Comparison of ENCODE assay signal across 9 mouse cellular contexts in the genomic region with DNA sequence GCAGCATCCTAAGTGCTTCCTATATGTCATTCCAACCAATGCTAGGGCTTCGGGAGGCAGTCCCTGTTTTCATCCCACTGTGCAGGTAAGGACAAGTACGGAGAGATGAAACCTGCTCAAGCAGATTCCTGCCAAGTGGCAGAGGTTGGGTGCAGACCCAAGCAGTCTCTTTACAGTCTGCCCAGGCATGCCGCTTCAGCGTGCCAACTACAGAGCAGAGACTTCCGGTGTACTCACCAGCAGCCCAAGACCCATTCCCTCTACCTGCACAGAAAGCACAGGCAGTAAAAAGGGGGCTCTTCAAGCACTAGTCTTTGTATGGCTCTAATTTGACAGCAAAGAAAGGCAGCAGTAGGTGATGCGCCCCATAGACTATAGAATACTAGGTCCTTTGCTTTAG. TPM values are rescaled to one million over a fixed set of nuclear protein-coding genes. Genes with fewer than 3 reads are reported as not detected.
DNase-seq lines count a peak whose midpoint lies in the region; ATAC-seq lines count a peak whose summit lies in the region.
"Had no signal": no experiment of that assay in that cellular context is flagged by ENCODE, and none has a peak within 500 bp of the region (broad histone marks: within the 10 kb centered on the region; RNA-seq: fewer than 3 reads in every experiment).

No protein-coding gene starts in this region.

- no peaks in the 10 kb centered on the region for H3K9me3 ChIP-seq in kidney, embryonic 15.5 days (replicated peaks)
- no peaks in the 10 kb centered on the region for H3K9me3 ChIP-seq in embryonic facial prominence, embryonic 14.5 days (ENCODE audit: control insufficient read depth, low read length)
- H3K9me3 ChIP-seq in intestine, embryonic 14.5 days (ENCODE audit: control insufficient read depth, low read length) = no peaks in the 10 kb centered on the region
- H3K9me3 ChIP-seq in neural tube, embryonic 11.5 days (ENCODE audit: control insufficient read depth, low read length) = no peaks in the 10 kb centered on the region
- no peaks in the 10 kb centered on the region for H3K9me3 ChIP-seq in kidney, embryonic 14.5 days (ENCODE audit: control insufficient read depth, low read length)
- H3K9me3 ChIP-seq: G1E had no signal

- no peaks in the 10 kb centered on the region for H3K36me3 ChIP-seq in kidney, embryonic 15.5 days
- no peaks in the 10 kb centered on the region for H3K36me3 ChIP-seq in embryonic facial prominence, embryonic 14.5 days (ENCODE audit: control insufficient read depth, insufficient read depth, low read length)
- H3K36me3 ChIP-seq in intestine, embryonic 14.5 days (ENCODE audit: control insufficient read depth, insufficient read depth, low read length) = no peaks in the 10 kb centered on the region
- no peaks in the 10 kb centered on the region for H3K36me3 ChIP-seq in neural tube, embryonic 11.5 days (ENCODE audit: control insufficient read depth, insufficient read depth, low read length)
- H3K36me3 ChIP-seq in kidney, embryonic 14.5 days (ENCODE audit: control insufficient read depth, insufficient read depth, low read length) = no peaks in the 10 kb centered on the region
- H3K36me3 ChIP-seq: G1E had no signal

- H3K9ac ChIP-seq in kidney, embryonic 15.5 days = no peak overlapping the region
- no peak overlapping the region for H3K9ac ChIP-seq in embryonic facial prominence, embryonic 14.5 days (ENCODE audit: low read depth, low read length)
- H3K9ac ChIP-seq in intestine, embryonic 14.5 days (ENCODE audit: low read length) = no peak overlapping the region
- H3K9ac ChIP-seq in neural tube, embryonic 11.5 days (ENCODE audit: low read length) = peak overlapping the region; percentile 47
- H3K9ac ChIP-seq in kidney, embryonic 14.5 days (ENCODE audit: low read depth, low read length) = no peak overlapping the region; the same call in 1 of the 2 replicates

- no peak for ATAC-seq in kidney, embryonic 15.5 days (replicated peaks; ENCODE audit: low FRiP score)
- ATAC-seq in embryonic facial prominence, embryonic 14.5 days (ENCODE audit: low read depth) = peak; percentile 49
- ATAC-seq in intestine, embryonic 14.5 days (replicated peaks; ENCODE audit: low FRiP score, low TSS enrichment, low read depth) = no peak
- no peak; the same call in 1 of the 2 replicates for ATAC-seq in neural tube, embryonic 11.5 days (ENCODE audit: insufficient read depth, low FRiP score, low TSS enrichment)
- ATAC-seq in kidney, embryonic 14.5 days (ENCODE audit: low FRiP score, low TSS enrichment) = no peak

- 88% methylated on average over 6 of the region's 6 CpGs for WGBS in kidney, embryonic 15.5 days
- 62% methylated on average over 6 of the region's 6 CpGs for WGBS in embryonic facial prominence, embryonic 14.5 days
- WGBS in intestine, embryonic 14.5 days = 75% methylated on average over 6 of the region's 6 CpGs
- WGBS in neural tube, embryonic 11.5 days = 82% methylated on average over 6 of the region's 6 CpGs
- WGBS in kidney, embryonic 14.5 days = 93% methylated on average over 6 of the region's 6 CpGs

- H3K27ac ChIP-seq in kidney, embryonic 15.5 days = 0 out of 2 replicates have a peak overlapping the region, but pooled peaks have one; percentile 47
- H3K27ac ChIP-seq in embryonic facial prominence, embryonic 14.5 days (replicated peaks; ENCODE audit: low read depth, low read length) = peak overlapping the region; percentile 54; the same call in 1 of the 2 replicates
- peak overlapping the region; percentile 54 for H3K27ac ChIP-seq in intestine, embryonic 14.5 days (ENCODE audit: low read depth)
- H3K27ac ChIP-seq in neural tube, embryonic 11.5 days (ENCODE audit: low read depth, low read length) = peak overlapping the region; percentile 93
- no peak overlapping the region for H3K27ac ChIP-seq in kidney, embryonic 14.5 days (ENCODE audit: low read depth, low read length)

- H3K27me3 ChIP-seq in kidney, embryonic 15.5 days = no peaks in the 10 kb centered on the region
- no peaks in the 10 kb centered on the region for H3K27me3 ChIP-seq in embryonic facial prominence, embryonic 14.5 days (replicated peaks; ENCODE audit: control insufficient read depth, insufficient read depth, low read length)
- H3K27me3 ChIP-seq in intestine, embryonic 14.5 days (replicated peaks; ENCODE audit: control insufficient read depth, insufficient read depth, low read length) = no peaks in the 10 kb centered on the region
- no peaks in the 10 kb centered on the region for H3K27me3 ChIP-seq in neural tube, embryonic 11.5 days (ENCODE audit: control insufficient read depth, insufficient read depth, low read length)
- no peaks in the 10 kb centered on the region; the same call in 1 of the 2 replicates for H3K27me3 ChIP-seq in kidney, embryonic 14.5 days (ENCODE audit: control insufficient read depth, insufficient read depth, low read length)

- no peak for DNase-seq in kidney, adult 18-20 months
- DNase-seq in embryonic facial prominence, embryonic 14.5 days (ENCODE audit: low spot score) = peak; percentile 63
- DNase-seq in intestine, embryonic 14.5 days (ENCODE audit: low spot score) = no peak
- DNase-seq in neural tube, embryonic 11.5 days (ENCODE audit: low spot score) = no peak
- no peak for DNase-seq in layer of hippocampus, postnatal 10 days (ENCODE audit: low spot score in 2 of 2)
- DNase-seq in right cerebral cortex, postnatal 36 days (ENCODE audit: low spot score in 2 of 2) = no peak

- H3K4me3 ChIP-seq in kidney, embryonic 15.5 days (replicated peaks) = no peak overlapping the region
- H3K4me3 ChIP-seq in embryonic facial prominence, embryonic 14.5 days (ENCODE audit: low read depth, low read length) = no peak overlapping the region
- H3K4me3 ChIP-seq in intestine, embryonic 14.5 days (ENCODE audit: low read depth, low read length) = no peak overlapping the region
- 0 out of 2 replicates have a peak overlapping the region, but pooled peaks have one; percentile 12 for H3K4me3 ChIP-seq in neural tube, embryonic 11.5 days (ENCODE audit: low read depth, low read length)
- no peak overlapping the region for H3K4me3 ChIP-seq in kidney, embryonic 14.5 days (ENCODE audit: low read length)

- H3K4me2 ChIP-seq in kidney, embryonic 15.5 days = peak overlapping the region; percentile 47
- peak overlapping the region; percentile 45 for H3K4me2 ChIP-seq in embryonic facial prominence, embryonic 14.5 days (ENCODE audit: low read depth, low read length)
- H3K4me2 ChIP-seq in intestine, embryonic 14.5 days (ENCODE audit: low read length) = peak overlapping the region; percentile 31
- peak overlapping the region; percentile 34 for H3K4me2 ChIP-seq in neural tube, embryonic 11.5 days (ENCODE audit: low read depth)
- H3K4me2 ChIP-seq in kidney, embryonic 14.5 days (replicated peaks; ENCODE audit: low read depth, low read length) = no peak overlapping the region

- H3K4me1 ChIP-seq in kidney, embryonic 15.5 days = peaks cover 10% of the 10 kb centered on the region
- no peaks in the 10 kb centered on the region for H3K4me1 ChIP-seq in embryonic facial prominence, embryonic 14.5 days (ENCODE audit: control insufficient read depth, insufficient read depth, low read length)
- H3K4me1 ChIP-seq in intestine, embryonic 14.5 days (replicated peaks; ENCODE audit: control insufficient read depth, insufficient read depth, low read length) = peaks cover 13% of the 10 kb centered on the region; the same call in 1 of the 2 replicates
- peaks cover 7% of the 10 kb centered on the region for H3K4me1 ChIP-seq in neural tube, embryonic 11.5 days (ENCODE audit: control insufficient read depth, insufficient read depth, low read length)
- no peaks in the 10 kb centered on the region for H3K4me1 ChIP-seq in kidney, embryonic 14.5 days (ENCODE audit: control insufficient read depth, insufficient read depth, low read length)

RNA-seq across cellular contexts. Expression of gene Etv3, which starts 40.4 kb away (rescaled TPM):
- polyA plus RNA-seq in kidney, embryonic 15.5 days (2015; fragmentation: Nextera tagmentation; extraction: Ambion mirVana) = 14.4 and 15.7 TPM in 2 replicates
- 10.4 and 10.8 TPM in 2 replicates for polyA plus RNA-seq in embryonic facial prominence, embryonic 14.5 days (2014; fragmentation: Nextera tagmentation; extraction: Ambion mirVana)
- polyA plus RNA-seq in intestine, embryonic 14.5 days (2014; fragmentation: Nextera tagmentation; extraction: Ambion mirVana) = 10.1 and 10.5 TPM in 2 replicates
- 7.8 and 8.6 TPM in 2 replicates for polyA plus RNA-seq in neural tube, embryonic 11.5 days (2014; fragmentation: Nextera tagmentation; extraction: Ambion mirVana)
- total RNA-seq in layer of hippocampus, postnatal 10 days (2021) = 10 to 100 TPM; 14.4 to 18.0 TPM
- 8.2 and 9.7 TPM in 2 replicates for polyA plus RNA-seq in kidney, embryonic 14.5 days (2014; fragmentation: Nextera tagmentation; extraction: Ambion mirVana)

RNA-seq across cellular contexts. Expression of gene Arhgef11, which starts 51.7 kb away (rescaled TPM):
- 17.4 and 17.8 TPM in 2 replicates for polyA plus RNA-seq in kidney, embryonic 15.5 days (2015; fragmentation: Nextera tagmentation; extraction: Ambion mirVana)
- polyA plus RNA-seq in embryonic facial prominence, embryonic 14.5 days (2014; fragmentation: Nextera tagmentation; extraction: Ambion mirVana) = 17.1 and 18.9 TPM in 2 replicates
- 17.6 and 18.9 TPM in 2 replicates for polyA plus RNA-seq in intestine, embryonic 14.5 days (2014; fragmentation: Nextera tagmentation; extraction: Ambion mirVana)
- 18.3 and 22.0 TPM in 2 replicates for polyA plus RNA-seq in neural tube, embryonic 11.5 days (2014; fragmentation: Nextera tagmentation; extraction: Ambion mirVana)
- 10 to 100 TPM; 49.4 to 51.3 TPM for total RNA-seq in layer of hippocampus, postnatal 10 days (2021)
- polyA plus RNA-seq in kidney, embryonic 14.5 days (2014; fragmentation: Nextera tagmentation; extraction: Ambion mirVana) = 11.0 and 21.9 TPM in 2 replicates
